Mouse (Mus musculus) 3T3-L1 (cell line): ENCODE measurements around the gene Rac2.

ENCODE experiments used
- DNase-seq: peaks from one replicate; pipeline ENCODE4 v3.0.0-alpha.2; 2015; ENCODE audit warnings: low read depth, low spot score

Gene Rac2

GRCm38 (mm10) chr15:78547415-78548335, 24.9 kb downstream of the Rac2 start:
- peak; percentile 68 for DNase-seq

GRCm38 (mm10) chr15:78546060-78546459, 26.5 kb downstream of the Rac2 start:
- no peak for DNase-seq

GRCm38 (mm10) chr15:78544561-78545001, 28.0 kb downstream of the Rac2 start, which contains the start of gene Sstr3:
Gene Sstr3, minus strand, starts transcription at chr15:78544685.
- no peak for DNase-seq

GRCm38 (mm10) chr15:78544041-78544440, 28.5 kb downstream of the Rac2 start:
- no peak for DNase-seq

GRCm38 (mm10) chr15:78542767-78543303, 29.7 kb downstream of the Rac2 start:
- no peak for DNase-seq

GRCm38 (mm10) chr15:78542098-78542766, 30.4 kb downstream of the Rac2 start:
- no peak for DNase-seq

- DNase-seq = no peak
Observed at GRCm38 (mm10) chr15:78541606-78542005, 31.0 kb downstream of the Rac2 start.

- DNase-seq = peak; percentile 16
Observed at GRCm38 (mm10) chr15:78541036-78541435, 31.5 kb downstream of the Rac2 start.

- no peak for DNase-seq
Observed at GRCm38 (mm10) chr15:78535723-78536421, 36.7 kb downstream of the Rac2 start.

GRCm38 (mm10) chr15:78533346-78533835, 39.2 kb downstream of the Rac2 start:
- DNase-seq = no peak

GRCm38 (mm10) chr15:78532566-78533345, 39.8 kb downstream of the Rac2 start:
- DNase-seq = no peak

GRCm38 (mm10) chr15:78531901-78532469, 40.6 kb downstream of the Rac2 start:
- DNase-seq = peak; percentile 99

- DNase-seq = peak; percentile 56
Observed at GRCm38 (mm10) chr15:78531451-78531720, 41.2 kb downstream of the Rac2 start.

GRCm38 (mm10) chr15:78530671-78531450, 41.7 kb downstream of the Rac2 start, which contains the start of gene C1qtnf6:
Gene C1qtnf6, minus strand, starts transcription at chr15:78531416.
- peak; percentile 88 for DNase-seq

GRCm38 (mm10) chr15:78530141-78530540, 42.4 kb downstream of the Rac2 start:
- no peak for DNase-seq

- peak; percentile 95 for DNase-seq
Observed at GRCm38 (mm10) chr15:78529428-78529990, 43.1 kb downstream of the Rac2 start.

GRCm38 (mm10) chr15:78528726-78529411, 43.7 kb downstream of the Rac2 start:
- peak; percentile 85 for DNase-seq

- DNase-seq = peak; percentile 55
Observed at GRCm38 (mm10) chr15:78527973-78528372, 44.6 kb downstream of the Rac2 start.

GRCm38 (mm10) chr15:78524163-78524562, 48.4 kb downstream of the Rac2 start:
- no peak for DNase-seq
